Mouse (Mus musculus) small intestine, adult 2 months (tissue): ENCODE data around the gene Mindy4.

Experiments used
- CTCF ChIP-seq: fragments of 200-500 bp; IDR thresholded peaks from 2 replicates; pipeline ENCODE4 v1.5.1; 2012; ENCODE audit warnings: low read depth, mild to moderate bottlenecking, control low read depth, inconsistent platforms, low read length, moderate library complexity, mixed read lengths; ENCODE audit not compliant: insufficient replicate concordance, insufficient read length; ENCODE audit errors: extremely low read depth
- POLR2A ChIP-seq: fragments of 200-500 bp; IDR thresholded peaks from 2 replicates; pipeline ENCODE4 v1.6.1; 2012; ENCODE audit warnings: low read depth, mild to moderate bottlenecking, control low read depth, inconsistent platforms, low read length, moderate library complexity

GRCm38 (mm10) chr6:55288007-55288602 is 84.9 kb downstream of the Mindy4 start:
- TF ChIP-seq CTCF (no peak), POLR2A (no peak)
